Mouse (Mus musculus) central nervous system, embryonic 11.5 days (tissue): ENCODE data around the gene Olfr1451. TPM values are rescaled to one million over a fixed set of nuclear protein-coding genes. Genes with fewer than 3 reads are reported as not detected.

Source experiments
- polyA plus RNA-seq: library from polyadenylated mRNA; depleted of rRNA; stranded (reverse); fragments of >200 nt; gene quantifications from 2 replicates; pipeline ENCODE4 v1.2.3, GENCODE M21; 2012; rRNA removed

Gene Olfr1451
- not detected in 2 replicates for polyA plus RNA-seq

GRCm38 (mm10) chr19:12994714-12995113, at the start of gene Olfr1451:
Olfr1451 (plus strand) TSS chr19:12995014.

GRCm38 (mm10) chr19:12949958-12950357, 44.9 kb upstream of the Olfr1451 start, which contains the start of gene Olfr1450:
Olfr1450 (plus strand) TSS chr19:12950258.

GRCm38 (mm10) chr19:13028227-13028626, 33.4 kb downstream of the Olfr1451 start, which contains the start of gene Olfr1453:
Olfr1453 (minus strand) TSS chr19:13028327.

Other genes with a start within 250 kb of the Olfr1451 start
- 4.9 and 5.1 TPM in 2 replicates for gene Cntf, start 229.4 kb upstream of the Olfr1451 start, polyA plus RNA-seq
- gene Zfp91, start 198.9 kb upstream of the Olfr1451 start, polyA plus RNA-seq = 36.9 and 40.9 TPM in 2 replicates
- 1.5 and 1.8 TPM in 2 replicates for gene Lpxn, start 198.8 kb upstream of the Olfr1451 start, polyA plus RNA-seq
- gene Gm5244, start 148.3 kb upstream of the Olfr1451 start, polyA plus RNA-seq = not detected in 2 replicates
- not detected in 2 replicates for gene Olfr1444, start 137.7 kb upstream of the Olfr1451 start, polyA plus RNA-seq
- gene Olfr1445, start 111.2 kb upstream of the Olfr1451 start, polyA plus RNA-seq = not detected in 2 replicates
- gene Olfr1446, start 101.5 kb upstream of the Olfr1451 start, polyA plus RNA-seq = not detected in 2 replicates
- not detected in 2 replicates for gene Olfr1447, start 91.3 kb upstream of the Olfr1451 start, polyA plus RNA-seq
- not detected in 2 replicates for gene Olfr1448, start 70.6 kb upstream of the Olfr1451 start, polyA plus RNA-seq
- not detected in 2 replicates for gene Olfr1449, start 64.2 kb upstream of the Olfr1451 start, polyA plus RNA-seq
- gene Olfr1450, start 44.8 kb upstream of the Olfr1451 start, polyA plus RNA-seq = not detected in 2 replicates
- gene Olfr1453, start 33.3 kb downstream of the Olfr1451 start, polyA plus RNA-seq = not detected in 2 replicates
- gene Olfr1454, start 65.6 kb downstream of the Olfr1451 start, polyA plus RNA-seq = not detected in 2 replicates
- not detected in 2 replicates for gene Olfr1457, start 102.9 kb downstream of the Olfr1451 start, polyA plus RNA-seq
- not detected in 2 replicates for gene Olfr1458, start 111.8 kb downstream of the Olfr1451 start, polyA plus RNA-seq
- not detected in 2 replicates for gene Olfr1459, start 154.5 kb downstream of the Olfr1451 start, polyA plus RNA-seq
- not detected in 2 replicates for gene Olfr1461, start 168.0 kb downstream of the Olfr1451 start, polyA plus RNA-seq
- gene Olfr1462, start 190.7 kb downstream of the Olfr1451 start, polyA plus RNA-seq = not detected in 2 replicates
- gene Olfr1463, start 236.3 kb downstream of the Olfr1451 start, polyA plus RNA-seq = not detected in 2 replicates